In genomic region chr13:22033741-22034442, GRCm38 (mm10) we compare ENCODE assay signal across 10 mouse cellular contexts. TPM values are rescaled to one million over a fixed set of nuclear protein-coding genes. Genes with fewer than 3 reads are reported as not detected.
A peak's percentile ranks its signal among the peaks of the same experiment; 100 is the strongest.
DNase-seq lines count a peak whose midpoint lies in the region; ATAC-seq and TF ChIP-seq lines count a peak whose summit lies in the region.
"Had no signal": no experiment of that assay in that cellular context is flagged by ENCODE, and none has a peak within 500 bp of the region (broad histone marks: within the 10 kb centered on the region; RNA-seq: fewer than 3 reads in every experiment).

No protein-coding gene starts in this region.

- no peaks in the 10 kb centered on the region for H3K36me3 ChIP-seq in heart, embryonic 13.5 days
- no peaks in the 10 kb centered on the region for H3K36me3 ChIP-seq in embryonic facial prominence, embryonic 15.5 days
- no peaks in the 10 kb centered on the region for H3K36me3 ChIP-seq in limb, embryonic 14.5 days (ENCODE audit: control insufficient read depth, insufficient read depth, low read length)

- 0 out of 2 replicates have a peak overlapping the region, but pooled peaks have one; percentile 80 for H3K27ac ChIP-seq in heart, embryonic 13.5 days (replicated peaks)
- H3K27ac ChIP-seq in embryonic facial prominence, embryonic 15.5 days (replicated peaks): no peak overlapping the region
- peak overlapping the region; percentile 75; the same call in 1 of the 2 replicates for H3K27ac ChIP-seq in limb, embryonic 14.5 days (replicated peaks; ENCODE audit: low read depth, low read length)

- peak overlapping the region; percentile 78 for H3K4me2 ChIP-seq in heart, embryonic 13.5 days
- peak overlapping the region; percentile 58 for H3K4me2 ChIP-seq in embryonic facial prominence, embryonic 15.5 days (replicated peaks)
- peak overlapping the region; percentile 56 for H3K4me2 ChIP-seq in limb, embryonic 14.5 days (replicated peaks; ENCODE audit: low read depth, low read length, severe bottlenecking)

- no peaks in the 10 kb centered on the region for H3K27me3 ChIP-seq in heart, embryonic 13.5 days (replicated peaks)
- no peaks in the 10 kb centered on the region for H3K27me3 ChIP-seq in embryonic facial prominence, embryonic 15.5 days
- H3K27me3 ChIP-seq in limb, embryonic 14.5 days (ENCODE audit: control insufficient read depth, insufficient read depth, low read length): no peaks in the 10 kb centered on the region

- TF ChIP-seq POLR2A in limb, embryonic 14.5 days (IDR thresholded peaks at IDR 0.05; ENCODE audit: borderline replicate concordance, extremely low read depth, insufficient read depth, insufficient read length): no peak

- no peaks in the 10 kb centered on the region for H3K9me3 ChIP-seq in heart, embryonic 13.5 days
- H3K9me3 ChIP-seq in embryonic facial prominence, embryonic 15.5 days (replicated peaks): no peaks in the 10 kb centered on the region
- no peaks in the 10 kb centered on the region for H3K9me3 ChIP-seq in limb, embryonic 14.5 days (ENCODE audit: control insufficient read depth, low read length)

- intact Hi-C loops in heart, postnatal 14 days (cut with DNase I): no loop called here

- ATAC-seq in heart, embryonic 13.5 days (ENCODE audit: extremely low read depth, insufficient number of reproducible peaks, low FRiP score, low TSS enrichment): no peak
- ATAC-seq in embryonic facial prominence, embryonic 15.5 days (ENCODE audit: insufficient number of reproducible peaks, low FRiP score, low TSS enrichment, low read depth): no peak
- no peak for ATAC-seq in limb, embryonic 14.5 days (ENCODE audit: low FRiP score, low read depth)

- peak overlapping the region; percentile 53 for H3K4me3 ChIP-seq in heart, embryonic 13.5 days
- peak overlapping the region; percentile 48 for H3K4me3 ChIP-seq in embryonic facial prominence, embryonic 15.5 days (replicated peaks)
- peak overlapping the region; percentile 40 for H3K4me3 ChIP-seq in limb, embryonic 14.5 days (replicated peaks; ENCODE audit: low read length)

- WGBS in heart, embryonic 13.5 days: 52% methylated on average over 5 of the region's 5 CpGs
- 37% methylated on average over 5 of the region's 5 CpGs for WGBS in embryonic facial prominence, embryonic 15.5 days
- 40% methylated on average over 5 of the region's 5 CpGs for WGBS in limb, embryonic 14.5 days

- peaks cover 37% of the 10 kb centered on the region for H3K4me1 ChIP-seq in heart, embryonic 13.5 days
- peaks cover 13% of the 10 kb centered on the region for H3K4me1 ChIP-seq in embryonic facial prominence, embryonic 15.5 days
- peaks cover 8% of the 10 kb centered on the region for H3K4me1 ChIP-seq in limb, embryonic 14.5 days (ENCODE audit: control insufficient read depth, insufficient read depth, low read length)

- peak overlapping the region; percentile 84 for H3K9ac ChIP-seq in heart, embryonic 13.5 days
- no peak overlapping the region for H3K9ac ChIP-seq in embryonic facial prominence, embryonic 15.5 days
- H3K9ac ChIP-seq in limb, embryonic 14.5 days (ENCODE audit: low read depth, low read length, severe bottlenecking): peak overlapping the region; percentile 57

- no peak for DNase-seq in heart, postnatal 14 days
- DNase-seq in A20 (ENCODE audit: low read depth, low spot score): peak; percentile 46
- no peak for DNase-seq in limb, embryonic 14.5 days (ENCODE audit: low spot score)
- DNase-seq in adrenal gland, postnatal 36 days: no peak
- DNase-seq in spleen, postnatal 14 days (ENCODE audit: low spot score in 2 of 2): no peak
- no peak for DNase-seq in ovary, adult 18-20 months (ENCODE audit: low spot score)
- DNase-seq: cerebellum, postnatal 14 days; kidney, adult 18-20 months had no signal

RNA-seq across cellular contexts. Expression of gene Hist1h2ah, which starts 1.5 kb away (rescaled TPM):
- 4.1 and 11.0 TPM in 2 replicates for polyA plus RNA-seq in heart, embryonic 13.5 days (2015; fragmentation: Nextera tagmentation; extraction: Ambion mirVana)
- 100 to 1,000 TPM in 1 of 2 experiments, 10 to 100 TPM in 1; 69.3 to 132 TPM for total RNA-seq in heart, postnatal 14 days (2021)
- polyA plus RNA-seq in embryonic facial prominence, embryonic 15.5 days (2015; fragmentation: Nextera tagmentation; extraction: Ambion mirVana): 2.8 and 17.2 TPM in 2 replicates
- polyA plus RNA-seq in limb, embryonic 14.5 days (2012; rRNA removed): 5.5 and 14.9 TPM in 2 replicates
- polyA plus RNA-seq in limb, embryonic 14.5 days (2014; fragmentation: Nextera tagmentation; extraction: Ambion mirVana): 6.5 and 22.1 TPM in 2 replicates
- total RNA-seq in adrenal gland, postnatal 36 days (2021): 10 to 100 TPM; 58.6 to 69.2 TPM

RNA-seq across cellular contexts. Expression of gene Hist1h2bk, which starts 1.8 kb away (rescaled TPM):
- polyA plus RNA-seq in heart, embryonic 13.5 days (2015; fragmentation: Nextera tagmentation; extraction: Ambion mirVana): 3.1 and 3.4 TPM in 2 replicates
- total RNA-seq in heart, postnatal 14 days (2021): 100 to 1,000 TPM in 1 of 2 experiments, 10 to 100 TPM in 1; 67.9 to 160 TPM
- 3.1 and 4.0 TPM in 2 replicates for polyA plus RNA-seq in embryonic facial prominence, embryonic 15.5 days (2015; fragmentation: Nextera tagmentation; extraction: Ambion mirVana)
- polyA plus RNA-seq in limb, embryonic 14.5 days (2012; rRNA removed): 24.6 and 30.5 TPM in 2 replicates
- 6.9 and 7.1 TPM in 2 replicates for polyA plus RNA-seq in limb, embryonic 14.5 days (2014; fragmentation: Nextera tagmentation; extraction: Ambion mirVana)
- 10 to 100 TPM; 67.8 to 68.6 TPM for total RNA-seq in adrenal gland, postnatal 36 days (2021)

RNA-seq across cellular contexts. Expression of gene Hist1h4i, which starts 7.3 kb away (rescaled TPM):
- 10.8 and 11.3 TPM in 2 replicates for polyA plus RNA-seq in heart, embryonic 13.5 days (2015; fragmentation: Nextera tagmentation; extraction: Ambion mirVana)
- 10 to 100 TPM; 29.6 to 55.4 TPM for total RNA-seq in heart, postnatal 14 days (2021)
- polyA plus RNA-seq in embryonic facial prominence, embryonic 15.5 days (2015; fragmentation: Nextera tagmentation; extraction: Ambion mirVana): 17.5 and 20.6 TPM in 2 replicates
- polyA plus RNA-seq in limb, embryonic 14.5 days (2012; rRNA removed): 31.0 and 39.5 TPM in 2 replicates
- polyA plus RNA-seq in limb, embryonic 14.5 days (2014; fragmentation: Nextera tagmentation; extraction: Ambion mirVana): 14.0 and 14.7 TPM in 2 replicates
- 10 to 100 TPM; 75.2 to 76.6 TPM for total RNA-seq in adrenal gland, postnatal 36 days (2021)

RNA-seq across cellular contexts. Expression of gene Hist1h2ag, which starts 8.9 kb away (rescaled TPM):
- polyA plus RNA-seq in heart, embryonic 13.5 days (2015; fragmentation: Nextera tagmentation; extraction: Ambion mirVana): 15.8 and 19.9 TPM in 2 replicates
- 100 to 1,000 TPM in 1 of 2 experiments, 10 to 100 TPM in 1; 44.4 to 112 TPM for total RNA-seq in heart, postnatal 14 days (2021)
- polyA plus RNA-seq in embryonic facial prominence, embryonic 15.5 days (2015; fragmentation: Nextera tagmentation; extraction: Ambion mirVana): 33.6 and 33.8 TPM in 2 replicates
- polyA plus RNA-seq in limb, embryonic 14.5 days (2012; rRNA removed): 54.6 and 89.6 TPM in 2 replicates
- 56.7 and 74.1 TPM in 2 replicates for polyA plus RNA-seq in limb, embryonic 14.5 days (2014; fragmentation: Nextera tagmentation; extraction: Ambion mirVana)
- 10 to 100 TPM; 41.1 to 45.0 TPM for total RNA-seq in adrenal gland, postnatal 36 days (2021)

RNA-seq across cellular contexts. Expression of gene Hist1h2bj, which starts 9.1 kb away (rescaled TPM):
- polyA plus RNA-seq in heart, embryonic 13.5 days (2015; fragmentation: Nextera tagmentation; extraction: Ambion mirVana): 3.9 and 5.9 TPM in 2 replicates
- total RNA-seq in heart, postnatal 14 days (2021): 10 to 100 TPM; 36.4 to 83.6 TPM
- polyA plus RNA-seq in embryonic facial prominence, embryonic 15.5 days (2015; fragmentation: Nextera tagmentation; extraction: Ambion mirVana): 5.7 and 6.9 TPM in 2 replicates
- 20.7 and 26.3 TPM in 2 replicates for polyA plus RNA-seq in limb, embryonic 14.5 days (2012; rRNA removed)
- 10.3 and 11.1 TPM in 2 replicates for polyA plus RNA-seq in limb, embryonic 14.5 days (2014; fragmentation: Nextera tagmentation; extraction: Ambion mirVana)
- 10 to 100 TPM; 40.2 to 48.5 TPM for total RNA-seq in adrenal gland, postnatal 36 days (2021)
